Mouse (Mus musculus) thymus, adult 2 months (tissue): Measurements from ENCODE around the gene Lrrc17. TPM values are rescaled to one million over a fixed set of nuclear protein-coding genes. Genes with fewer than 3 reads are reported as not detected.
"Not testable (repeated sequence)": the region's sequence is repeated elsewhere in the genome, so short reads cannot be mapped to it uniquely, and the experiment has no call there.

Experiments
- DNase-seq: peaks from one replicate; pipeline ENCODE4 v3.0.0; 2021
- H3K27ac ChIP-seq: fragments of 200-500 bp; 2 replicates; pipeline ENCODE4 v1.5.1; 2012; ENCODE audit warnings: low read length, control low read depth; ENCODE audit not compliant: control insufficient read depth, insufficient read depth
- H3K27me3 ChIP-seq: fragments of 200-500 bp; 2 replicates; pipeline ENCODE4 v1.6.1; 2012; ENCODE audit warnings: mild to moderate bottlenecking, low read length, moderate library complexity, mixed read lengths; ENCODE audit not compliant: control insufficient read depth, insufficient read depth
- H3K36me3 ChIP-seq: fragments of 200-500 bp; 2 replicates; pipeline ENCODE4 v1.6.1; 2012; ENCODE audit warnings: mild to moderate bottlenecking, low read length, moderate library complexity; ENCODE audit not compliant: control insufficient read depth, insufficient read depth
- H3K4me1 ChIP-seq: fragments of 200-500 bp; replicated peaks from 2 replicates; pipeline ENCODE4 v1.6.1; 2012; ENCODE audit warnings: low read length; ENCODE audit not compliant: control insufficient read depth, insufficient read depth
- H3K4me3 ChIP-seq: fragments of 200-500 bp; 2 replicates; pipeline ENCODE4 v1.5.1; 2012; ENCODE audit warnings: mild to moderate bottlenecking, low read length, control low read depth, moderate library complexity; ENCODE audit not compliant: control insufficient read depth, insufficient read depth
- CTCF ChIP-seq: fragments of 200-500 bp; IDR thresholded peaks from 2 replicates; pipeline ENCODE4 v1.5.1; 2012; ENCODE audit warnings: mild to moderate bottlenecking, control low read depth, low read length, moderate library complexity, borderline replicate concordance; ENCODE audit not compliant: control insufficient read depth, poor library complexity, insufficient read depth; ENCODE audit errors: extremely low read depth
- POLR2A ChIP-seq: fragments of 200-500 bp; IDR thresholded peaks from 2 replicates; pipeline ENCODE4 v1.6.1; 2012; ENCODE audit warnings: mild to moderate bottlenecking, low read length, control low read depth, moderate library complexity; ENCODE audit not compliant: control insufficient read depth, poor library complexity, insufficient read depth; ENCODE audit errors: extremely low read depth
- WGBS: fragments of 180-500 bp; shearing (Covaris S2); methylation state at CpG from one replicate; pipeline ENCODE4 v1.1.7; 2018; 5-methylcytosine and 5-hydroxymethylcytosine counted together
- polyA plus RNA-seq: library from polyadenylated mRNA; depleted of rRNA; stranded (reverse); fragments of >200 nt; gene quantifications from 2 replicates; pipeline ENCODE4 v1.2.3, GENCODE M21; 2012; rRNA removed

Gene Lrrc17
- polyA plus RNA-seq, 1 experiment: 2.0 TPM

- H3K4me1 ChIP-seq: no peaks in the 10 kb centered on the region
- H3K4me3 ChIP-seq: no peak overlapping the region
- no peaks in the 10 kb centered on the region for H3K36me3 ChIP-seq
- H3K27me3 ChIP-seq: no peaks in the 10 kb centered on the region
- no peak for TF ChIP-seq POLR2A
- no peak for TF ChIP-seq CTCF
- DNase-seq: no peak
- no peak overlapping the region for H3K27ac ChIP-seq
- WGBS: 92% methylated on average over 12 of the region's 12 CpGs
These were observed 65.2 kb downstream of the Lrrc17 start for GRCm38 (mm10) chr5:21608311-21609304.

DNA sequence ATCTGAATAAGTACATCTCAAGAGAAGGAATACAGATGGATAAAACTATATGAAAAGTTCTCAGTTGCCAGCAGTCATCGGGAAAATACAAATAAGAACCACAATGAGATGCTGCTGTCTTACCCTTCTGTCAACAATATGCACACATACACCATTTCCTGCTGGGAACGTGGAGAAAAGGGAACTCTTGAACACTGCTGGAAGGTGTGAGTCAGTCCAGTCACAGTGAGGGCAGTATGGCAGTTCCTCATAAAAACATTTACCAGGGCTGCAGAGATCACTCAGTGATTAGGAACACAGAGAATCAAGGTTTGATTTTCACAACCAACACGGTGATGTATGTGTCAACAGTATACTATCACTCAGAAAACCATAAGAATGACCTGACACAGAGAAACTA is 67.6 kb downstream of the Lrrc17 start:
- no peak overlapping the region for H3K27ac ChIP-seq
- no peak overlapping the region for H3K4me3 ChIP-seq
- H3K4me1 ChIP-seq: no peaks in the 10 kb centered on the region
- no peak for TF ChIP-seq POLR2A
- TF ChIP-seq CTCF: no peak
- H3K27me3 ChIP-seq: no peaks in the 10 kb centered on the region
- WGBS: 12% methylated on average over 3 of the region's 3 CpGs
- no peak for DNase-seq
- H3K36me3 ChIP-seq: no peaks in the 10 kb centered on the region

DNA sequence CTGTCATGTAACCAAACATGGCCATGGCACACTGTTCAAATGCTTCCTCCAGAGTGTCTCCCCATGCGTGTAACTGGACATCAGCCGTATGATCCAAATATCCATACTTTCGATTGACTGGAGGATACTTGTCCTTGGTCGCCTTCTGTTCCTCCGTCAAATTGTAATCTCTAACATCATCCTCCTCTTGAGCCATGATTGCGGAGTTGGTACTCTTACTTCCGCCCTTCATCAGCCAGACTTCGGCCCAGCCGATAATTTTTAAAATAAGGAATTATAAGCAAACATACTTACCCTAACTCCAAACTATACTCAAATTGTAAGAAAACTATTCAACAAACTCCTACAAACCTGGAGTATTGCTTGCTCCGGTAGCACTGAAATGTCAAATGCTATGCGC is 70.9 kb downstream of the Lrrc17 start:
- H3K36me3 ChIP-seq, DNase-seq, H3K27ac ChIP-seq, H3K4me3 ChIP-seq, H3K4me1 ChIP-seq, H3K27me3 ChIP-seq: not testable (repeated sequence)
- WGBS: 98% methylated on average over 11 of the region's 11 CpGs

GRCm38 (mm10) chr5:21616450-21617009 is 73.2 kb downstream of the Lrrc17 start:
- H3K36me3 ChIP-seq: no peaks in the 10 kb centered on the region
- no peaks in the 10 kb centered on the region for H3K4me1 ChIP-seq
- no peaks in the 10 kb centered on the region for H3K27me3 ChIP-seq
- no peak overlapping the region for H3K27ac ChIP-seq
- H3K4me3 ChIP-seq: no peak overlapping the region
- no peak for TF ChIP-seq POLR2A
- TF ChIP-seq CTCF: no peak
- WGBS: 86% methylated on average over 3 of the region's 3 CpGs
- no peak for DNase-seq

Other genes with a start within 250 kb of the Lrrc17 start
- 4.2 and 5.4 TPM in 2 replicates for gene Fgl2, start 170.9 kb upstream of the Lrrc17 start, polyA plus RNA-seq
- 0.05 TPM in 1 of 2 replicates, not detected in the other for gene Ccdc146, start 118.9 kb upstream of the Lrrc17 start, polyA plus RNA-seq
- 1.7 and 1.8 TPM in 2 replicates for gene Fam185a, start 118.6 kb upstream of the Lrrc17 start, polyA plus RNA-seq
- gene Fbxl13, start 102.1 kb downstream of the Lrrc17 start, polyA plus RNA-seq: 0.09 and 0.12 TPM in 2 replicates
- 44.6 and 56.0 TPM in 2 replicates for gene Armc10, start 102.3 kb downstream of the Lrrc17 start, polyA plus RNA-seq
- gene Napepld, start 157.8 kb downstream of the Lrrc17 start, polyA plus RNA-seq: 1.4 and 1.5 TPM in 2 replicates
- 29.3 and 34.0 TPM in 2 replicates for gene Pmpcb, start 193.6 kb downstream of the Lrrc17 start, polyA plus RNA-seq
- 17.0 and 27.0 TPM in 2 replicates for gene Dnajc2, start 241.7 kb downstream of the Lrrc17 start, polyA plus RNA-seq
- gene Psmc2, start 241.7 kb downstream of the Lrrc17 start, polyA plus RNA-seq: 25.3 and 27.2 TPM in 2 replicates